Mouse (Mus musculus) bone marrow, adult 2 months (tissue): ENCODE measurements around the gene Shisa9. TPM values are rescaled to one million over a fixed set of nuclear protein-coding genes. Genes with fewer than 3 reads are reported as not detected.

Experiments used
- H3K27ac ChIP-seq: fragments of 200-500 bp; 2 replicates; pipeline ENCODE4 v1.5.1; 2012; ENCODE audit warnings: low read depth, mild to moderate bottlenecking, control low read depth, inconsistent platforms, low read length; ENCODE audit not compliant: control insufficient read depth, poor library complexity, insufficient read depth
- H3K4me1 ChIP-seq: fragments of 200-500 bp; 2 replicates; pipeline ENCODE4 v1.6.1; 2011; ENCODE audit warnings: low read length; ENCODE audit not compliant: control insufficient read depth, insufficient read depth
- H3K4me3 ChIP-seq: fragments of 200-500 bp; replicated peaks from 2 replicates; pipeline ENCODE3; 2011; ENCODE audit warnings: mild to moderate bottlenecking, low read depth, low read length, control low read depth; ENCODE audit not compliant: control insufficient read depth
- CTCF ChIP-seq: fragments of 200-500 bp; IDR thresholded peaks from 2 replicates; pipeline ENCODE4 v1.5.1; 2011; ENCODE audit warnings: low read length, control low read depth; ENCODE audit not compliant: control insufficient read depth, insufficient read depth
- POLR2A ChIP-seq: fragments of 200-500 bp; IDR thresholded peaks from 2 replicates; pipeline ENCODE4 v1.6.1; 2011; ENCODE audit warnings: low read depth, mild to moderate bottlenecking, control low read depth, low read length, borderline replicate concordance; ENCODE audit not compliant: control insufficient read depth
- WGBS: fragments of 180-500 bp; shearing (Covaris S2); methylation state at CpG from one replicate; pipeline ENCODE4 v1.1.7; 2018; 5-methylcytosine and 5-hydroxymethylcytosine counted together
- polyA plus RNA-seq: library from polyadenylated mRNA; stranded (reverse); fragments of >200 nt; gene quantifications from 2 replicates; pipeline ENCODE4 v1.2.4, GENCODE M21; 2011; ENCODE audit warnings: low replicate concordance; ENCODE audit not compliant: missing spikeins, insufficient read depth, insufficient read length

Shisa9 gene
- polyA plus RNA-seq, 1 experiment = not detected

- no peak for TF ChIP-seq POLR2A
- TF ChIP-seq CTCF = no peak
- H3K4me1 ChIP-seq = no peaks in the 10 kb centered on the region
- H3K4me3 ChIP-seq = no peak overlapping the region
- no peak overlapping the region for H3K27ac ChIP-seq
- WGBS = 69% methylated on average over 1 of the region's 1 CpGs
These were observed 36.3 kb downstream of the Shisa9 start for GRCm38 (mm10) chr16:12020103-12020755.

GRCm38 (mm10) chr16:12032441-12032840, 48.5 kb downstream of the Shisa9 start:
- Histone ChIP-seq H3K4me1 (no peaks in the 10 kb centered on the region), H3K4me3 (no peak overlapping the region), H3K27ac (no peak overlapping the region)
- TF ChIP-seq CTCF (no peak), POLR2A (no peak)
- 69% methylated on average over 1 of the region's 1 CpGs for WGBS

GRCm38 (mm10) chr16:12034868-12035267, 51.0 kb downstream of the Shisa9 start:
- no peak for TF ChIP-seq CTCF
- no peak for TF ChIP-seq POLR2A
- Histone ChIP-seq H3K4me1 (no peaks in the 10 kb centered on the region), H3K4me3 (no peak overlapping the region), H3K27ac (no peak overlapping the region)
- WGBS = 90% methylated on average over 2 of the region's 2 CpGs

- Histone ChIP-seq H3K4me3 (no peak overlapping the region), H3K4me1 (no peaks in the 10 kb centered on the region), H3K27ac (no peak overlapping the region)
- WGBS = 55% methylated on average over 3 of the region's 3 CpGs
- TF ChIP-seq POLR2A (no peak), CTCF (no peak)
These were observed 51.7 kb downstream of the Shisa9 start for GRCm38 (mm10) chr16:12035626-12036025.

GRCm38 (mm10) chr16:12040935-12041334, 57.0 kb downstream of the Shisa9 start:
- TF ChIP-seq POLR2A = no peak
- TF ChIP-seq CTCF = no peak
- no peak overlapping the region for H3K27ac ChIP-seq
- WGBS = 51% methylated on average over 5 of the region's 5 CpGs
- H3K4me1 ChIP-seq = no peaks in the 10 kb centered on the region
- H3K4me3 ChIP-seq = no peak overlapping the region

GRCm38 (mm10) chr16:12052051-12052450, 68.1 kb downstream of the Shisa9 start:
- 73% methylated on average over 1 of the region's 1 CpGs for WGBS
- TF ChIP-seq CTCF = no peak
- no peak for TF ChIP-seq POLR2A
- no peaks in the 10 kb centered on the region; the same call in 1 of the 2 replicates for H3K4me1 ChIP-seq
- no peak overlapping the region for H3K4me3 ChIP-seq
- no peak overlapping the region for H3K27ac ChIP-seq

- TF ChIP-seq POLR2A (no peak), CTCF (no peak)
- H3K4me1 ChIP-seq = no peaks in the 10 kb centered on the region
- WGBS = 83% methylated on average over 5 of the region's 5 CpGs
- H3K27ac ChIP-seq = no peak overlapping the region
- H3K4me3 ChIP-seq = no peak overlapping the region
These were observed 88.7 kb downstream of the Shisa9 start for GRCm38 (mm10) chr16:12072573-12072972.

- Histone ChIP-seq H3K4me1 (no peaks in the 10 kb centered on the region; the same call in 1 of the 2 replicates), H3K27ac (no peak overlapping the region), H3K4me3 (no peak overlapping the region)
- TF ChIP-seq CTCF = no peak
- no peak for TF ChIP-seq POLR2A
- 52% methylated on average over 3 of the region's 3 CpGs for WGBS
These were observed 92.4 kb downstream of the Shisa9 start for GRCm38 (mm10) chr16:12076270-12076669.
